Mouse (Mus musculus): ENCODE measurements at regions not wholly inside any gene's neighbourhood (a gene's known extent, or its start where the extent isn't known, plus 50 kb on each side); places are given as distances from the start of the nearest gene placed in this dataset.
"Not testable (repeated sequence)": the region's sequence is repeated elsewhere in the genome, so short reads cannot be mapped to it uniquely, and the experiment has no call there.

DNA sequence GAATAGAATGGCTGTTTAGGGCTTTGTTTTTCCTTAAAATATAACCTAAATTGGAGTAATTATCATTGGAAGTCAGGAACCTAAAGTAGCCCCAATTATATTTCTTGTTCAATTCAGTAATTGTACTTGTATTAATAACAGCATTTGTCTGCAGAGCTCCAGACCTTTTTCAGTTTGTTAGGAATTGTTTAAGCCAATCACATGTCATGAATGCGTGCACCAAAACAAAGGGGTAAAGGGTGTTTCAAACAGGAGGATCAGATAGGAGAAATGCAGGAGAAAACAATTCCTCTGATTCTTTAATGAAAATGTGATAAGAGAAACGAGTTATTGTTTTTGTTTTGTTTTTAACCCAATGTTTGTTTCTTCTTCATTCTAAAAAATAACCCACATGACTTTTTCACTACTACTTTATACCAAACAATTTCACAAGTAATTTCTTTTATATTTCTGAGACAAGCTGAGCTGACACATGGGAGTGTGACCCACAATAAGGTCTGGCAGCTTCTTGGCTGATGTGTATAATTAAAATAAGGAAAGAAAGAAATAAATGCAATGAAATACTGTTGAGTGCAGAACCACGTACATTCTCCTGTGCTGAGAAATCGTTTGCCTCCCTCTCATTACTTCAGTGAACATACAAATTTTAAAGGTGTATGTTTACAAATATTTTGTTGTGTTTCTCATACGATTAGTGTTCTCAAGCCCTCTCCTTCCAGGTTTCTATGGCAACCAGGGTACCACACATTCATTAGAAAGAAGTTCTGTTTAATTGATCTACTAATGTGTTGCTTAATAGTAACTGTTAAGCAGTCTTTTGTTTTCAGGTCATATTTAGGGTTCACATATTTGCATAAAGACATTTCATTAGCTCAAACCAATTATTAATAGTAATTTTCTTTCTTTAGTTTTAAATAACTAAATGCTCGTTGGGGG is 397.7 kb downstream of the Isl1 start:
- DNase-seq (ENCODE audit: low spot score) = no peak

GRCm38 (mm10) chr13:115910866-115911449 is 398.5 kb downstream of the Isl1 start:
- no peak for DNase-seq (ENCODE audit: low spot score)

DNA sequence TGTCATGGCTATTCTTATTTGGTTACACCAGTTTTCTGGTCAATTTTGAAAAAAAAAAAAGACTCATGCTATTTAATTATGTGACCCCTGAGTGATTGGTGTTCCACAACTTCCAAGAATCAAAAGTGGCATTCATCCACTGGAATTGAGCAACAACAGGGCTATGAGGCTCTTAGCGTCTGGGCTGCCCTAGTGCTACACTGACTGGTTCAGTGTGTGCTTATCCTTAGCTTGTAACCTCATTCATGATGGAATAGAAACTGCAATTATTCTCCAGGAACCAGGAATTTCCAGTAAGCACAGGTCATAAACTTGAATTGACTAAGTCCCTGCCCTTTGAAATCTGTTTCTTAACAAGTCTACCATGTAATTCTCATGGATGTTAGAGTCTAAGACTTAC is 428.9 kb downstream of the Isl1 start:
- no peak for DNase-seq (ENCODE audit: low spot score)

- no peak for DNase-seq (ENCODE audit: low spot score)
Observed at GRCm38 (mm10) chr13:115860480-115860879, 449.0 kb downstream of the Isl1 start.

DNA sequence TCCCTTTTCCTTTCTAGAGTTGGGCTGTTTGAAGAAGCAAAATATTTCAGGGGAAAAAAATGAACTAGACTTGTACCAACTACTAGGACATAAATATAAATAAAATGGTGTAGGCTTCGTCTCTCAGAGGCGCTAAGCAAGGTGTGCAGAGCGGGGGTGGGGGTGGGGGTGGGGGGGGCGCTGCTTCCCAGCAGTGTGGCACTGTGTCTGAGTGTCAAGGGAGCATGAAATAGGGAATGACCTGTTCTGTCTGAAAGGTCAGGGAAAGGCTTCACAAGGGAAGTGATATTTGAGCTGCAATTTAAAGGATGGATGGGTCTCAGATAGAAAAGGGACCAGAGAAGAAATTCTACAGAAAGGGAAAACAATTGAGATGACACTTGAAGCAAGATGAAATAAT is 452.9 kb downstream of the Isl1 start:
- DNase-seq (ENCODE audit: low spot score) = no peak

GRCm38 (mm10) chr13:115852689-115853356 is 456.7 kb downstream of the Isl1 start:
- no peak for DNase-seq (ENCODE audit: low spot score)

GRCm38 (mm10) chr13:115843121-115843520 is 466.4 kb downstream of the Isl1 start:
- DNase-seq (ENCODE audit: low spot score) = no peak

GRCm38 (mm10) chr13:115836203-115836768 is 473.2 kb downstream of the Isl1 start:
- DNase-seq (ENCODE audit: low spot score) = no peak

DNA sequence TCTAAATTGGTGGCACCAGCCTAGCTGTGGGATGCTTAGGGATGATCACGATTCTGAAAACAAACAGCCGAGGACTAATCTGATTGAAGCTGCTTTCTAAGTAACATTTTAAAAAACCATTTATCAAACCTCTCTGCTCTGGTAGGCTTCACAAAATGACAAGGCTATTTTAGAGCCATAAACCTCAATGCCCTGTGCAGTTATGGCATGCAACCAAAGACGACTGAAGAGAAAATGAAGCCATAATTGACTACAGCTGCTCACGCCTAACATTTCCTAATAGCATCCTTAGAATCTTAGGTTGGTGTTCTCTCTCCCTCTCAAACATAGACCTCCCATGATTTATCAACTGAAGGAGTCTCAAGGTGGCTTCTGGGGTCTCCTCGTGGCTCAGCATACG is 484.3 kb downstream of the Isl1 start:
- DNase-seq (ENCODE audit: low spot score) = no peak

DNA sequence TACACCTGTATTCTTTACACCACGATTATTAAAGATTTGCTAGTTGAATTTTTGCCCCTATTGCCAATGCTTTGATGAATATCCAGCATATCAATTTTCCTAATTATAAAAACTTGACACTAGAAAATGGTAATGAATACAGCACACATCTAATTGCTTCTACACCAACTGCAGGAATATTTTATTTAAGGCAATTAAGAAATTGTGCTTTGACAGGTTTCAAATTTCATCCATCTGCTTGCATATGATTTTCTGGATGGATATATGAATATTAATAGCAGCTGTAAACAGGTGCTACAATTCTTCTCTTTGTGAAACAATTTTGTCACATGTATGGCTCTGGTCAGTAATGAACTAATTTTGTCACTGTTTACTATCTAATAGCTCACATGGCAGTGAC is 487.0 kb downstream of the Isl1 start:
- no peak for DNase-seq (ENCODE audit: low spot score)

DNA sequence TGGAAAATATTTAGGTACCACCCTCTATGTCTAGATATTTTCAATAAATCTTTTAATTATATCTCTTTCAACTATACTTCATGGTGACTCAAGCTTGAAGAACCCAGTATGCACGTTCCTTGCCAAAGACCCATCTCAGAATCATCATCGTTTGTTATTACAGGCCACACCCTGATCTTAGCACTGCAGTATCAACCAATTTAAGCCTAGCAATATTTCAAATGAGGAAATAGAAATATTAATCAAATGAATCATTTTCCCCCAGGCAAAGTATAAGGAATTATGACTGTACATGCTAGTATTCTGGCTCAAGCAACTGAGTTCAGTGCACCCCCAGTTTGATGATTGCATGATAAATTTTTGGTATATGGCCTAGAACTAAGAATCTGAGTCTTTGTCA is 495.3 kb downstream of the Isl1 start:
- DNase-seq (ENCODE audit: low spot score) = no peak

GRCm38 (mm10) chr13:115799294-115799693 is 510.2 kb downstream of the Isl1 start:
- DNase-seq (ENCODE audit: low spot score) = no peak

DNA sequence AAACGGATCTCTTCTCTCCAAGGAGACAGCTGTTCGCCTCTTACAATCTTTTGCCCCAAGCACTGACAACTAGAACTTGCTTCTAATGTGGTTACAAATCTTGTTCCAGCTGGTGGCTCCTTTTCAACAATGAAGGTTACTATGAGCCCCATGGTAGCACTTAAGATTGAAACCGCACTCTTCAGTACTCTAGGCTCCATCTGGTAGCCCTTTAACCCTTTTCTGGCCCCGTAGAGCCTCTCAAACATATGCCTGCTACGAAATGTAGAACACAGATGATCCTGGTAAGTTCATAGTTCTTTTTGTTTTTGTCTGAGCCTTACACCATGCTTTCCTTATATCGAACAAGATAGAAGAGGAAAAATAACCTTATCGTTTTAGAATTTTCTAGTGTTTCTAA is 558.2 kb downstream of the Isl1 start:
- no peak for DNase-seq (ENCODE audit: low spot score)

GRCm38 (mm10) chr13:115742080-115742479 is 567.4 kb downstream of the Isl1 start:
- not testable (repeated sequence) for DNase-seq (ENCODE audit: low spot score)

GRCm38 (mm10) chr13:115727986-115728385 is 581.5 kb downstream of the Isl1 start:
- DNase-seq (ENCODE audit: low spot score) = no peak

GRCm38 (mm10) chr13:115725356-115725952 is 584.0 kb downstream of the Isl1 start:
- DNase-seq (ENCODE audit: low spot score) = no peak

- DNase-seq (ENCODE audit: low spot score) = no peak
Observed at GRCm38 (mm10) chr13:115719276-115719675, 590.2 kb downstream of the Isl1 start.

- DNase-seq (ENCODE audit: low spot score) = no peak
Observed at GRCm38 (mm10) chr13:115718859-115719258, 590.6 kb downstream of the Isl1 start.

DNA sequence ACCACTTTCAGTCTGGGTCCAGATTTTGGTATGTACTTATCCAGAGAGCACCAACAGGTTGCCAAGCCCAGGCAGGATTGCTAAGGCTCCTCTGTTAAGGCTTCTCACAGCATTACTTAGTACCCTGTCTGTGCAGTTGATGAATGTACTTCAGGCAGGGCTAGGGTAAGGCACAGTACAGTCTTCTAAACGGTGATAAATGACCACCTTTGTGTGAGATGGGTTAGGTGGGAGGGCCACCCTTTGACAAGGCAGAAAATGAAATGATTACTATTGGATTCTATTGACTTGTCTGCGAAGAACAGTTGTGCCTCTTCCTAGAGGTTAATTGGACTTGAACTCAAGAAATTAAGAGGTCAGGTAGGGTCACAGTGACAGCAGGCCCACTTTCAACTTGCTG is 594.4 kb upstream of the Itga1 start:
- no peak for DNase-seq (ENCODE audit: low spot score)

DNA sequence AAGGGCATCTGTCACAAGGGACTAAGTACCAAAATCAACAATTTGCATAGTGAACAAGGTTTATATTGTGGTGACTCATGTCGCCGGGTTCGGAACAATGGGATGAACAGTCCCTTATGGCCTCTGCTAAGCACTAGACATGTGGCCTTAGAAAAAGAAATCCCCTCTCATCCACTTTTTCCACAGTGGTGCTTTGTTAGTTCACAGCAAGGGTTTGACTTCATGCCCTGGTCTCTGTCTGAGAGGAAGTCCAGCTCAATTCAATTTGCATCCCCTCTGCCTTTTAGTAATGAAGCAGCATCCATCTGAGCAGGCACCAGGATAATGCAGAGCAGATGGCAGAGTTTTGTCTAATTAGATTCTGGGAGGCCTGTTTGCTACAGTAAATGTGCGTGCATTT is 585.7 kb upstream of the Itga1 start:
- DNase-seq (ENCODE audit: low spot score) = no peak

- no peak for DNase-seq (ENCODE audit: low spot score)
Observed at GRCm38 (mm10) chr13:115679591-115679990, 577.8 kb upstream of the Itga1 start.

DNA sequence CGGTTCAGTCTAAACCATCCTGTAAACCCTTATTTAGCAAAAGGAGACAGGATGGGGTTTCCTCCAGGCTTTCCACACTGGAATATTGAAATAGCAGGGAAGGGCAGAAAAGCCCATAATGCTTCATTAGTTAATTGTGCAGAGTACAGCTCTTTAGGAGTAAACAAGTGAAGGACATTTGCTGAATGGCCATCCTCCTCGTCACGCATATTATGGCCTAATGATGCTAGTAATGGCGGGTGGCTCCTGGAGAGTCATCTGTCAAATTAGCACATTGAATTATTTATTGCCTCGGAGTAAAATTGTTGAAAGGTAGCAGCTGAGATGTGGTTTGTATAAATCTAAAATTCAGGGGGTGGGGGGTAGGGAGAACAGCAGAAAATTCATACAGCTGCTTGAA is 575.1 kb upstream of the Itga1 start:
- DNase-seq (ENCODE audit: low spot score) = no peak

Measured in yolk sac, embryonic 10.5 days (tissue).